16 mouse cellular contexts compared by ENCODE assay signal in the genomic region with DNA sequence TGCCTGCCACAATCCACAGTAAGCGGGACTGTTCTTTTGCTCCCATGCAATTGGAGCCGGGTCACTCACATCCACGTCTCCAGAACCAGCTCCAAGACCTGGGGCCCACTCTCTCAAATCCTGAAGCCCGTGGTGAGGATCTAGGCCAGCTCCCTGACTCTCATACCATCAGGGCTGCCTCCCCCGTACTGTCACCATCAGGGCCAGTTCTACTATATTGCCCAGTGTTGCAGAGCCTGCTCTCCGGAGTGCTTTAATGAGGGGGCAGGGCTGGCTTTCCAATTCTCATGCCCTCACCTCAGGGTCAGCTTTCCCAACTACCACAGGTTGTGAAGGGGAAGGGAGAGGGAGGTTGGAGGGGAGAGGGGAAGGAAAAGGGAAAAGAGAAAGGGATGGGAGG.
"Had no signal": no experiment of that assay in that cellular context is flagged by ENCODE, and none has a peak within 500 bp of the region (broad histone marks: within the 10 kb centered on the region; RNA-seq: fewer than 3 reads in every experiment).

No protein-coding gene starts in this region.

- H3K27me3 ChIP-seq: neural tube, embryonic 13.5 days; neural tube, embryonic 15.5 days had no signal

- DNase-seq: lung, adult 18-20 months; lung, embryonic 14.5 days; lung, postnatal 10 days; lung, postnatal 4 days; retina, postnatal 1 day; right cerebral cortex, adult 18-20 months; right cerebral cortex, postnatal 25 days; right cerebral cortex, postnatal 4 days; spleen, adult 18-20 months; thymus, adult 18-20 months; thymus, postnatal 14 days; thymus, postnatal 36 days had no signal

- H3K4me2 ChIP-seq: lung, embryonic 14.5 days; midbrain, embryonic 11.5 days; neural tube, embryonic 13.5 days; neural tube, embryonic 15.5 days had no signal

- H3K27ac ChIP-seq: neural tube, embryonic 13.5 days; neural tube, embryonic 15.5 days had no signal

- H3K4me3 ChIP-seq: myocyte; neural tube, embryonic 13.5 days; neural tube, embryonic 15.5 days had no signal

- H3K36me3 ChIP-seq: neural tube, embryonic 13.5 days; neural tube, embryonic 15.5 days had no signal

- H3K9ac ChIP-seq: lung, embryonic 14.5 days; neural tube, embryonic 13.5 days; neural tube, embryonic 15.5 days had no signal

- H3K9me3 ChIP-seq: neural tube, embryonic 13.5 days; neural tube, embryonic 15.5 days had no signal
